Mouse (Mus musculus) adipocyte (in vitro differentiated cells): ENCODE data around the gene Rd3.

ENCODE experiments used
- DNase-seq: peaks from one replicate; pipeline ENCODE4 v3.0.0-alpha.2; 2016; ENCODE audit warnings: low spot score

The Rd3 gene

GRCm38 (mm10) chr1:191963948-191964772 lies 13.0 kb upstream of the Rd3 start:
- peak; percentile 88 for DNase-seq

GRCm38 (mm10) chr1:191964773-191965481 lies 12.2 kb upstream of the Rd3 start:
- DNase-seq, result peak; percentile 90

GRCm38 (mm10) chr1:191969939-191970338 lies 7.2 kb upstream of the Rd3 start:
- no peak for DNase-seq

- DNase-seq, result no peak
Observed at GRCm38 (mm10) chr1:191974509-191975405, 2.4 kb upstream of the Rd3 start.

GRCm38 (mm10) chr1:191981426-191982102 lies 4.4 kb downstream of the Rd3 start:
- no peak for DNase-seq

GRCm38 (mm10) chr1:191986674-191987480 lies 9.7 kb downstream of the Rd3 start:
- DNase-seq, result no peak

GRCm38 (mm10) chr1:191987481-191987769 lies 10.3 kb downstream of the Rd3 start:
- no peak for DNase-seq

- no peak for DNase-seq
Observed at GRCm38 (mm10) chr1:191988646-191989045, 11.5 kb downstream of the Rd3 start.

- no peak for DNase-seq
Observed at GRCm38 (mm10) chr1:191989060-191989459, 11.9 kb downstream of the Rd3 start.

GRCm38 (mm10) chr1:191989994-191990393 lies 12.8 kb downstream of the Rd3 start:
- DNase-seq, result peak; percentile 97

- DNase-seq, result no peak
Observed at GRCm38 (mm10) chr1:191992040-191992780, 15.0 kb downstream of the Rd3 start.

- DNase-seq, result no peak
Observed at GRCm38 (mm10) chr1:191994476-191994875, 17.3 kb downstream of the Rd3 start.

- DNase-seq, result peak; percentile 53
Observed at GRCm38 (mm10) chr1:191995488-191995887, 18.3 kb downstream of the Rd3 start.

- DNase-seq, result no peak
Observed at GRCm38 (mm10) chr1:191995916-191996315, 18.7 kb downstream of the Rd3 start.

- no peak for DNase-seq
Observed at GRCm38 (mm10) chr1:191996621-191997185, 19.5 kb downstream of the Rd3 start.

GRCm38 (mm10) chr1:191999022-191999421 lies 21.9 kb downstream of the Rd3 start:
- DNase-seq, result no peak
